Mouse (Mus musculus): ENCODE measurements at regions not wholly inside any gene's neighbourhood (a gene's known extent, or its start where the extent isn't known, plus 50 kb on each side); places are given as distances from the start of the nearest gene placed in this dataset.

DNA sequence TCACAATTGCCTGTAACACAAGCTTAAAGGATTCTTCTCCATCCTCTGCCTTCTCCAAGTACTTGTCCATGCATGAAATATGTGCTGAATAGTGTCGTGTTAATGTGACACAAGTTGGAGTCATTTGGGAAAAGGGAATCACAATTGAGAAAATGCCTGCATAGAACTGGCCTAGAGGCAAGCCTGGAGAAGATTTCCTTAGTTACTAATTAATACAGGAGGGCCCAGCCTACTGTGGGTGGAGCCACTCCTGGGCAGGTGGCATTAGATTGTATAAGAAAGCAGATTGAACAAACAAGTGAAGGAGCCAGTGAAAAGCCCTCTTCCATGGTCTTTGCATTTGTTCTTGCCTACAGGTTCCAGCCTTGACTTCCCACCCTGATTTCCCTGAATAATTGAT lies 2239.1 kb downstream of the Poteg start:
- 22% methylated on average over 1 of the region's 1 CpGs for WGBS
- H3K4me2 ChIP-seq: no peak overlapping the region
- H3K27me3 ChIP-seq: no peaks in the 10 kb centered on the region
- H3K9ac ChIP-seq: no peak overlapping the region
- no peaks in the 10 kb centered on the region for H3K9me3 ChIP-seq (replicated peaks)
- peak; percentile 57; the same call in 1 of the 2 replicates for ATAC-seq
- H3K4me1 ChIP-seq: 0 out of 2 replicates have a peak, but pooled peaks cover 5% of the 10 kb centered on the region
- no peak overlapping the region for H3K4me3 ChIP-seq
- H3K27ac ChIP-seq: no peak overlapping the region
- H3K36me3 ChIP-seq (ENCODE audit: poor library complexity, severe bottlenecking): no peaks in the 10 kb centered on the region

DNA sequence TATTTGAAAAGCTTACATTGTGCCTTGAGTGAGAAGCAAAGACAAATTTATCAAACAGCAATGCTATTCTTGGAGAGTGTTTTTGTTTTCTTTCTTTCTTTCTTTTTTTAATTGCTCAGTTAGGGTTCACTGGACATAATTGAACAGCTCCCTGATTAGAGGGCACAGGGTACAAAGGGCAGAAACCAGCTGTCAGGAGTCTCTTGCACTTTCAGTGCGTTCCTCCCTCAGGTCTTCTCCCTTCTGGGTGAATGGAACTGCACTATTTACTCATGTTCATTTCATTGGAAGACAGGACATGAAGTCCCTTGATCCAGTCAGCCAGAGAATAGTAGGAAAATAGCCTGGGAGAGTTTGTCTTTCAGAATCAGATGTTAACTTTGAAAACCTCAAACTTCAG lies 2248.2 kb downstream of the Poteg start:
- 3% methylated on average over 1 of the region's 1 CpGs for WGBS
- no peaks in the 10 kb centered on the region for H3K27me3 ChIP-seq
- ATAC-seq: no peak
- H3K9ac ChIP-seq: no peak overlapping the region
- no peak overlapping the region for H3K4me2 ChIP-seq
- no peak overlapping the region for H3K27ac ChIP-seq
- no peaks in the 10 kb centered on the region for H3K36me3 ChIP-seq (ENCODE audit: poor library complexity, severe bottlenecking)
- H3K9me3 ChIP-seq (replicated peaks): no peaks in the 10 kb centered on the region
- H3K4me1 ChIP-seq: no peaks in the 10 kb centered on the region
- no peak overlapping the region for H3K4me3 ChIP-seq
